Mouse (Mus musculus): ENCODE data around the gene Ndufa4l2.

GRCm38 (mm10) chr10:127536586-127537314 lies 22.0 kb downstream of the Ndufa4l2 start:
- TF ChIP-seq CTCF (IDR thresholded peaks at IDR 0.05; ENCODE audit: low read depth, low read length) (peak; percentile 50), POLR2A (IDR thresholded peaks at IDR 0.05; ENCODE audit: extremely low read depth, insufficient read depth, low read length) (no peak)

Data from liver, adult 2 months (tissue).